Mouse (Mus musculus) gastrocnemius, postnatal 10 days (tissue): ENCODE measurements at regions not wholly inside any gene's neighbourhood (a gene's known extent, or its start where the extent isn't known, plus 50 kb on each side); places are given as distances from the start of the nearest gene placed in this dataset.
"Not testable (repeated sequence)": the region's sequence is repeated elsewhere in the genome, so short reads cannot be mapped to it uniquely, and the experiment has no call there.

Source experiments
- DNase-seq: peaks from one replicate; pipeline ENCODE4 v3.0.0; 2021; ENCODE audit warnings: mixed read lengths

- DNase-seq = no peak
These were observed 536.5 kb downstream of the Bckdhb start for GRCm38 (mm10) chr9:84461441-84461840.

- DNase-seq = no peak
These were observed 541.8 kb downstream of the Bckdhb start for GRCm38 (mm10) chr9:84466741-84467140.

- peak; percentile 9 for DNase-seq
These were observed 547.8 kb downstream of the Bckdhb start for GRCm38 (mm10) chr9:84472696-84473095.

GRCm38 (mm10) chr9:84475906-84476305 lies 551.0 kb downstream of the Bckdhb start:
- no peak for DNase-seq

- DNase-seq = no peak
These were observed 574.6 kb downstream of the Bckdhb start for GRCm38 (mm10) chr9:84499507-84499906.

GRCm38 (mm10) chr9:84502981-84503380 lies 578.0 kb downstream of the Bckdhb start:
- DNase-seq = not testable (repeated sequence)

- no peak for DNase-seq
These were observed 592.1 kb downstream of the Bckdhb start for GRCm38 (mm10) chr9:84517064-84517463.

GRCm38 (mm10) chr9:84545431-84545830 lies 620.5 kb downstream of the Bckdhb start:
- no peak for DNase-seq

- DNase-seq = no peak
These were observed 623.2 kb downstream of the Bckdhb start for GRCm38 (mm10) chr9:84548012-84548660.

GRCm38 (mm10) chr9:84555237-84555636 lies 630.3 kb downstream of the Bckdhb start:
- no peak for DNase-seq

- DNase-seq = no peak
These were observed 631.4 kb downstream of the Bckdhb start for GRCm38 (mm10) chr9:84556261-84556844.

- no peak for DNase-seq
These were observed 633.4 kb downstream of the Bckdhb start for GRCm38 (mm10) chr9:84558346-84558745.

- no peak for DNase-seq
These were observed 644.6 kb downstream of the Bckdhb start for GRCm38 (mm10) chr9:84569533-84569932.

- DNase-seq = no peak
These were observed 652.8 kb downstream of the Bckdhb start for GRCm38 (mm10) chr9:84577781-84578180.

- DNase-seq = no peak
These were observed 662.8 kb downstream of the Bckdhb start for GRCm38 (mm10) chr9:84587791-84588190.

- no peak for DNase-seq
These were observed 669.8 kb downstream of the Bckdhb start for GRCm38 (mm10) chr9:84594724-84595123.
